Mouse (Mus musculus) liver, embryonic 12.5 days (tissue): ENCODE data around the gene BC004004. TPM values are rescaled to one million over a fixed set of nuclear protein-coding genes. Genes with fewer than 3 reads are reported as not detected.

Source experiments
- ATAC-seq: fragments of 200-750 bp; cut with Nextera tagmentation; 2 replicates; pipeline ENCODE4 v1.8.0; 2017; ENCODE audit warnings: moderate number of reproducible peaks, mild to moderate bottlenecking, moderate library complexity
- H3K27ac ChIP-seq: fragments of 300-500 bp; sonication (generic); 2 replicates; pipeline ENCODE4 v1.5.1; 2016; ENCODE audit warnings: mild to moderate bottlenecking
- H3K27me3 ChIP-seq: fragments of 300-500 bp; sonication (generic); replicated peaks from 2 replicates; pipeline ENCODE4 v1.6.1; 2016; ENCODE audit warnings: mild to moderate bottlenecking, moderate library complexity
- H3K36me3 ChIP-seq: fragments of 300-500 bp; sonication (generic); 2 replicates; pipeline ENCODE4 v1.6.1; 2016; ENCODE audit warnings: mild to moderate bottlenecking, moderate library complexity
- H3K4me1 ChIP-seq: fragments of 300-500 bp; sonication (generic); 2 replicates; pipeline ENCODE4 v1.6.1; 2016
- H3K4me2 ChIP-seq: fragments of 300-500 bp; sonication (generic); 2 replicates; pipeline ENCODE4 v1.6.1; 2016; ENCODE audit warnings: mild to moderate bottlenecking, moderate library complexity
- H3K4me3 ChIP-seq: fragments of 300-500 bp; sonication (generic); 2 replicates; pipeline ENCODE4 v1.5.1; 2016; ENCODE audit warnings: mild to moderate bottlenecking, moderate library complexity
- H3K9ac ChIP-seq: fragments of 300-500 bp; sonication (generic); 2 replicates; pipeline ENCODE4 v1.6.1; 2016; ENCODE audit warnings: mild to moderate bottlenecking, moderate library complexity
- H3K9me3 ChIP-seq: fragments of 300-500 bp; sonication (generic); replicated peaks from 2 replicates; pipeline ENCODE4 v1.6.1; 2016; ENCODE audit warnings: mild to moderate bottlenecking, moderate library complexity
- WGBS: fragments of 180-500 bp; shearing (Covaris S2); methylation state at CpG from one replicate; pipeline ENCODE4 v1.1.7; 2016; ENCODE audit not compliant: insufficient replicate concordance; 5-methylcytosine and 5-hydroxymethylcytosine counted together
- polyA plus RNA-seq: library from polyadenylated mRNA; unstranded; fragments of >200 nt; fragmentation: Nextera tagmentation; extraction: Ambion mirVana; gene quantifications from 2 replicates; pipeline ENCODE4 v1.2.1, GENCODE M21; 2016

The BC004004 gene
- polyA plus RNA-seq, 1 experiment from 2014 or later = 51.5 TPM

DNA sequence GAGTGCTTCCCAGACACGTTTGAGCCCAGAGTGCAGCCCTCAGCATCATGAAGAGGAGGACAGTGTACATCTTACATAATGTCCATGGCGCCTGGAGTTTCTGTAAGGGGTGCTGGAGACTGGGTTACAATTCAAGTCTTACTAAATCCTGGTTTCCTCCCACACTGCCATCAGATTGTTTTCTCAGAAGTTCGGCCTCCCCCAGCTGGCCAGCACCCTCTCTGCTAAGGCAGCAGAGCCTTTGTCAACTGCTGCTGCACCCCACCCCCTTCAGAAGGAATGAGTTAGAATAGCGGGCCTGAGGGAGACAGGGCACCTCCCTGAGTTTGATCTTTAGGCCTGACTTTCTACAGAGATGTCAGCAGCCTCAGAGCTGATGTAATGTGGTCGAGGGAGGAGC, 33.6 kb downstream of the BC004004 start:
- ATAC-seq = no peak
- Histone ChIP-seq H3K36me3 (peaks cover 55% of the 10 kb centered on the region), H3K4me1 (peaks cover 33% of the 10 kb centered on the region), H3K27me3 (peaks cover 17% of the 10 kb centered on the region), H3K27ac (no peak overlapping the region), H3K9me3 (no peaks in the 10 kb centered on the region), H3K4me3 (no peak overlapping the region), H3K4me2 (no peak overlapping the region), H3K9ac (no peak overlapping the region)
- WGBS = 63% methylated on average over 5 of the region's 5 CpGs

DNA sequence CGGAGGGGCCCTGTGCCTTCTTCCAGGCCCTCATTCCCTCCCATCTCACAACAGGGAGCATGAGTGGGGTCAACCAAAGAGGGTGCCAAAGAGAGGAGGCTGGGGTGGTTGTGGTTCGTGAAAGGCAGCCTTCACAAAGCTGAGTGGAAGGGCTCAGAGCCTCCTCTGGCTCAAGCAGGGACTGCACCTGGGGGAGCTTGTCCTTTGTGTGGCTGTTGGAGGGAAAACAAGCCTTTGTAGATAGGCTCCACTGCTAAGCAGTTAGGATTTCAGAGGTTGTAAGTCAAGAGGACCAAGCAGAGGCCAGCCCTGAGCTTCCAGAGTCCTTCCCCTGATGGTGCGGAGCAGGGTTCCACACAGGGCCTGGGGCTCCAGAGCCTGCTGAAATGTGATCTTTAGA, 34.5 kb downstream of the BC004004 start:
- no peak overlapping the region for H3K9ac ChIP-seq
- WGBS = 45% methylated on average over 3 of the region's 3 CpGs
- H3K4me1 ChIP-seq = peaks cover 29% of the 10 kb centered on the region
- ATAC-seq = no peak
- no peak overlapping the region for H3K4me2 ChIP-seq
- no peak overlapping the region for H3K4me3 ChIP-seq
- H3K36me3 ChIP-seq = peaks cover 46% of the 10 kb centered on the region
- no peak overlapping the region for H3K27ac ChIP-seq
- H3K27me3 ChIP-seq = peaks cover 20% of the 10 kb centered on the region
- no peaks in the 10 kb centered on the region for H3K9me3 ChIP-seq

DNA sequence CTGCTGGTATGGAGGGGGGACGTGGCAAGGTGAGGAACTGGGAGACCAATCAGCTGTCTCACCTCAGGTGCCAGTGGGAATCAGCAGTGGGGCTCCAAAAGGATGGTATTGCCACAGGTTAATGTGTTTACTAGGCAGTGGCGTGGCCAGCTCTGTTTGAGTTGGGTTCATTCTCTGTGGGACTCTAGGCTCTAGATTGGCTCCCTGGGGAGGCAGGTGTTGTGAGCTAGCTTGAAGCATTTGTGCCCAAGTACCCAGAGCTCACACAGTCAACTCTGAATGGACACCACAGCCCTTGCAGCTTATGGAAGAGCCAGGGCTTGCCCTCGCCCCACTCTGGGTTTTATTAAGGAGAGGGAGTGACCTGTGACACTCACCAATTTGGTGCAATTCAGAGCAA, 35.3 kb downstream of the BC004004 start:
- 0 out of 2 replicates have a peak overlapping the region, but pooled peaks have one; percentile 3 for H3K4me2 ChIP-seq
- peaks cover 20% of the 10 kb centered on the region for H3K27me3 ChIP-seq
- ATAC-seq = no peak
- 51% methylated on average over 3 of the region's 3 CpGs for WGBS
- H3K27ac ChIP-seq = no peak overlapping the region
- H3K36me3 ChIP-seq = peaks cover 40% of the 10 kb centered on the region
- H3K4me3 ChIP-seq = no peak overlapping the region
- H3K9me3 ChIP-seq = no peaks in the 10 kb centered on the region
- H3K9ac ChIP-seq = no peak overlapping the region
- peaks cover 29% of the 10 kb centered on the region for H3K4me1 ChIP-seq

DNA sequence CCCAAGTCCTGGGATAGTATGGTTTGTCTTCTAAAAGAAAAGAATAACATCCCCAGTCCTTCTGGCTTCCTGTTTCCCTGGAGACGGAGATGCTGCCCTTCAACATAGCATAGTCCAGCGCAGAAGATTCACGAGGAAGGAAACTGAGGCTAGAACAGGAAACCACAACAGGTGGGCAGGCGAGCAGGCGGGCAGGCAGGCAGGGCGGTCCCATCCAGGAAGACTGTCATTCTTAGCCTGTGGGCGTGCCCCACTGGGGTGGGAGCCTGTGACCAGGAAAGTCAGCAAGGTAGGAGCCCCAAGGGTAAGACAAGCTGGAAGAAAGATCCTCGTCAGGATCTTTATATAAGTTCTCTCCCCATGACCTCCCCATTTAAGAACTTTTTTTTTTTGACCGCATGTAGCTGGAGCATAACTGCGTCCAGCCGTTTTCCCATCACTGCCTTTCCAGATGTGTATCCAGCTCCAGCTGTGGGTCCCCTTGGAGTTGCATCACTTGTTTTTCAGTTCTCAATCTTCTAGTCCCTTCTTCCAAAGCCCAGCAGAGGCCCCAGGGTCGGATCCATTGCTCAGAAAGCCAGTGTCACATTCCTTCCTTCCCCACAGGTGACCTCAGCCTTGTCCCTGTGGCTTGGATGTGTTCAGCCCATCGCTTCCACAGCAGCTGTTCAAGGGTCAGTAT, 35.9 kb downstream of the BC004004 start:
- H3K4me2 ChIP-seq = 0 out of 2 replicates have a peak overlapping the region, but pooled peaks have one; percentile 3
- peaks cover 29% of the 10 kb centered on the region for H3K4me1 ChIP-seq
- H3K36me3 ChIP-seq = peaks cover 33% of the 10 kb centered on the region
- no peaks in the 10 kb centered on the region for H3K9me3 ChIP-seq
- no peak overlapping the region for H3K4me3 ChIP-seq
- no peak for ATAC-seq
- no peak overlapping the region for H3K27ac ChIP-seq
- H3K9ac ChIP-seq = no peak overlapping the region
- 25% methylated on average over 13 of the region's 13 CpGs for WGBS
- peaks cover 20% of the 10 kb centered on the region for H3K27me3 ChIP-seq

DNA sequence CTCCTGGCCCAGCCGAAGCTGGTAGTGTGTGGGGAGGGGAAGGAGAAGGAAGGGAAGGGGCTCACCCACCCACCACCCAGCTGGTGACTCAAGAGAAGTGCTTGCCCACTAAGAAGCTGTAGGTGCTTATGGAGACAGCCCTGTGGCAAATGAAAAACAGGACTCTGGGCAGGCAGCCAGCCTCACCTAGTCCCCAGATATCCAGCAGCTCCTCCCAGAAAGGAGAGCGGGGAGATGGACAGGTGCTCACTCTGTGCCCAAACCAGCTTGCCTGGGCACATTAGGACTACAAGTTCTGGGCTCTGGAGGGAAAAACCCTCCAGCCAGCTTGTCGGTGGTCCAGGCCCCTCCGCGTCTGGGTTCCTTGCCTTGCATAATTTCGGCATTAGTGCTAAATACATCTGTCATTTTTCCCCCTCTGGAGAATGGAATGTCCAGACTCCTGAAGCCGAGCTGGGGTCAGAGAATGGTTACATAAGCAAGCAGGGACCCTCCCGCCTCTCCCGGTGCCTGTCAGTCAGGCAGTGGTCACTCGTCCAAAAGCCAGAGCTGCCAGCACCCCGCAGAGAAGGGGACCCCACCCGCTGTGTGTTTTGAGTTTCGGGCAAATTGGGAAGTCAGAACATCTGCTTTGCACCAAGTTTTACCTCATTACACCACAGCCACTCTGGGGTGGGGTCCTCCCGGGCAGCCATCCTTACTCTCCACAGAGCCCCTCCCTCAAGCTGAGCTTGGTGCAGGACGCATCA, 36.6 kb downstream of the BC004004 start:
- Histone ChIP-seq H3K9ac (no peak overlapping the region), H3K4me3 (no peak overlapping the region), H3K9me3 (no peaks in the 10 kb centered on the region), H3K27ac (no peak overlapping the region), H3K27me3 (peaks cover 20% of the 10 kb centered on the region), H3K4me1 (peaks cover 29% of the 10 kb centered on the region), H3K4me2 (peak overlapping the region; percentile 10; the same call in 1 of the 2 replicates), H3K36me3 (peaks cover 26% of the 10 kb centered on the region)
- no peak for ATAC-seq
- WGBS = 25% methylated on average over 15 of the region's 15 CpGs

DNA sequence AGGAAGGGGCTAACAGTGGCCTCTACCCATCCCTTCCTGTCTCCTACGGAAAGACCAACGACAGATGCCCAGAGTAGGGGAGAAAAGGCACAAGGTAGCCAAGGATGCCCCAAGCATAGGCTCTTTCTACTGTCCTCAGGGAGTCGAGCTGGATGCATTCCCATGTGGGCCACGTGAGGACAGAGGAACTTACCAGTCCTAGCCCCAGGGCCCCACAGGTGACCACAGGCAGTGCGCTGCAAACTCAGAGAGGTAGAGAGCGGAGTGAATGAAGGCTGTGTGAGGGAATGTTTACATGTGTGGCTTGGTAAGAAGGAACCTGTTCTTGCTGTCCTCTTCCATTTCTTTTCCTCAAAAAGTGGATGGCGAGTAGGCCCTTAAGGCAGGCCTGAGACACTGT, 37.3 kb downstream of the BC004004 start:
- no peak for ATAC-seq
- WGBS = 40% methylated on average over 7 of the region's 7 CpGs
- Histone ChIP-seq H3K36me3 (peaks cover 20% of the 10 kb centered on the region), H3K27me3 (peaks cover 20% of the 10 kb centered on the region), H3K4me3 (no peak overlapping the region), H3K4me2 (peak overlapping the region; percentile 10; the same call in 1 of the 2 replicates), H3K4me1 (peaks cover 29% of the 10 kb centered on the region), H3K27ac (no peak overlapping the region), H3K9me3 (no peaks in the 10 kb centered on the region), H3K9ac (no peak overlapping the region)

DNA sequence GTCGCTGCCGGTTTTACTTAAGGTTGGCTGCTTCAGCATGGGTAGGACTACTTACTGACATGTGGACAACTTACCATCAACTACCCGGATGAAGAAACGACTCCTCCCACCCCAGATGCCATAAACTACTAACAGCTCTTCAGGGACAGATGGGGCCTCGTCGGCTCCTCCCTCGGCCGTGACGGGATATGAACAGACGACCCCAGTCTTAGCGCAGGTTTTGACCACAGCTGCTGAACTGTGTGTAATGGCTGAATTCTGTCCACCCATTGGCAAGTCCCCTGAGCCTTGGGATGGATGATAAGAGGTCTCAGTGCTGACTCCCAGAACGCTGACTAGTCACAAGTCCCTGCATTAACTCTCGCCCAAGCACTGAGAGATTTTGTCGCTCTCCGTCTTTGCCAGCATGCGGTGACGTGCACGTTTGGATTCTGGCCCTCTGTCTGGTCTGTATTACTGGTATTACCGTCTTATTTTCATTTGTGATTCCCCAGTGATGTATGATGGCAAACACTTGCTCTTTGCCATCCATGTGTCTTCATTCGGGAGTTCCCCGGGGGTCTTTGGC, 41.6 kb downstream of the BC004004 start:
- Histone ChIP-seq H3K4me1 (peaks cover 10% of the 10 kb centered on the region), H3K4me3 (no peak overlapping the region), H3K36me3 (no peaks in the 10 kb centered on the region), H3K27ac (no peak overlapping the region), H3K9ac (no peak overlapping the region), H3K27me3 (peaks cover 16% of the 10 kb centered on the region), H3K4me2 (no peak overlapping the region), H3K9me3 (0 out of 2 replicates have a peak, but pooled peaks cover 4% of the 10 kb centered on the region)
- WGBS = 75% methylated on average over 21 of the region's 21 CpGs
- ATAC-seq = no peak

DNA sequence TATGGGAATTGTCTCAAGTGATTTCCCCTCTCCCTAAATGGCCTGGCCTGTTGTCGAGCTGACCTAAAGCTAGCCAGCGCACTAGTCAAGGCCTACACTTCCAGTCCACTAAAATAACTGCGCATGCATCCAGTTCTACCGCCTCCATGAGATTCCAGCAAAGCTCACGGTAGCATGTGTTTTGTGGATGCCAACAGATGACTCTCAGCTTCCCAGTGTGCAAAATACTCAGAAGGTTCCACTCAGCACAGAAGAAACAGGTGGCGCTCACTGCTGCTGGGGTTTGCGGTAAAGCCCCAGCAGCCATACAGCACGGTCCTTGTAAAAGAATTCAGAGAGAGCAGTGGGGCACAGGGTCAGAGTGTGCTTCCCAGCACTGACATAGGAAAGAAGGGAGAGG, 43.0 kb downstream of the BC004004 start:
- H3K9me3 ChIP-seq = 0 out of 2 replicates have a peak, but pooled peaks cover 4% of the 10 kb centered on the region
- H3K27ac ChIP-seq = no peak overlapping the region
- WGBS = 79% methylated on average over 8 of the region's 8 CpGs
- H3K27me3 ChIP-seq = peaks cover 5% of the 10 kb centered on the region; the same call in 1 of the 2 replicates
- no peak overlapping the region for H3K4me3 ChIP-seq
- no peak overlapping the region for H3K4me2 ChIP-seq
- H3K36me3 ChIP-seq = no peaks in the 10 kb centered on the region
- no peak for ATAC-seq
- no peaks in the 10 kb centered on the region; the same call in 1 of the 2 replicates for H3K4me1 ChIP-seq
- H3K9ac ChIP-seq = no peak overlapping the region

DNA sequence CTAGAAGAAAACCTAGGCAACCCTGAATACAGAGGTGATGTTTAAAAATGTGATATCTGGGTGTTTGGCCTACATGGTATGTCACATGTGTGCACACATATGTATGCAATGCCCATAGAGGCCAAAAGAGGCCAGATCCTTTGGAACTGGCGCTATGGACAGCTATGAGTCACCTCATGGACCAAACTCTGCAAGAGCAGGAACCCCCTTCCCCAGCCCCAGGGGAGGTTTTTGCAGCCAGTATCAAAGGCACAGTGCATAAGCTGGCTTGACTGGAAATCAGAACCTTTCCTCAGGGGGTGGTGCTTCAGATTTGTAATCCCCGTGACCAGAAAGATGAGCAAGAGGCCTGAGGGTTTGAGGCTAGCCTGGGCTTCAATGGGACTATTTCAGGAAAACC, 43.5 kb downstream of the BC004004 start:
- no peak overlapping the region for H3K4me2 ChIP-seq

DNA sequence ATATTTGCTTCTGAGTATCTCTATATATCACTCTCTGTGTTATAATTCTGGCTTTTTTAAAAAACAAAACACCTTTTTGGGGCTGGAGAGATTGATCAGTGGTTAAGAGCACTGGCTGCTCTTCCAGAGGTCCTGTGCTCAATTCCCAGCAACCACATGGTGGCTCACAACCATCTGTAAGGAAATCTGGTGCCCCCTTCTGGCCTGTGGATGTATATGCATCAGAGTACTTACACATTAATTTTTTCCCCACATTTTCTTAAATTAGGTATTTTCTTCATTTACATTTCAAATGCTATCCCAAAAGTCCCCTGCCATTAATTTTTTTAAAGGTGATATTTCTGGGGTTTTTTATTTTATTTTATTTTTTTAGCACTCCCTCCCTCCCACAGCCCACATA, 44.7 kb downstream of the BC004004 start:
- ATAC-seq = no peak
- Histone ChIP-seq H3K27ac (no peak overlapping the region), H3K4me1 (no peaks in the 10 kb centered on the region; the same call in 1 of the 2 replicates), H3K4me3 (no peak overlapping the region), H3K36me3 (no peaks in the 10 kb centered on the region), H3K27me3 (peaks cover 6% of the 10 kb centered on the region), H3K9me3 (0 out of 2 replicates have a peak, but pooled peaks cover 4% of the 10 kb centered on the region), H3K9ac (no peak overlapping the region), H3K4me2 (no peak overlapping the region)

More for the DNA sequence above, 43.5 kb downstream of the BC004004 start:
- H3K9me3 ChIP-seq = 0 out of 2 replicates have a peak, but pooled peaks cover 4% of the 10 kb centered on the region
- H3K27me3 ChIP-seq = peaks cover 9% of the 10 kb centered on the region; the same call in 1 of the 2 replicates
- H3K9ac ChIP-seq = no peak overlapping the region
- H3K4me1 ChIP-seq = no peaks in the 10 kb centered on the region; the same call in 1 of the 2 replicates
- ATAC-seq = no peak
- H3K36me3 ChIP-seq = no peaks in the 10 kb centered on the region
- no peak overlapping the region for H3K27ac ChIP-seq
- no peak overlapping the region for H3K4me3 ChIP-seq
- 81% methylated on average over 2 of the region's 2 CpGs for WGBS

DNA sequence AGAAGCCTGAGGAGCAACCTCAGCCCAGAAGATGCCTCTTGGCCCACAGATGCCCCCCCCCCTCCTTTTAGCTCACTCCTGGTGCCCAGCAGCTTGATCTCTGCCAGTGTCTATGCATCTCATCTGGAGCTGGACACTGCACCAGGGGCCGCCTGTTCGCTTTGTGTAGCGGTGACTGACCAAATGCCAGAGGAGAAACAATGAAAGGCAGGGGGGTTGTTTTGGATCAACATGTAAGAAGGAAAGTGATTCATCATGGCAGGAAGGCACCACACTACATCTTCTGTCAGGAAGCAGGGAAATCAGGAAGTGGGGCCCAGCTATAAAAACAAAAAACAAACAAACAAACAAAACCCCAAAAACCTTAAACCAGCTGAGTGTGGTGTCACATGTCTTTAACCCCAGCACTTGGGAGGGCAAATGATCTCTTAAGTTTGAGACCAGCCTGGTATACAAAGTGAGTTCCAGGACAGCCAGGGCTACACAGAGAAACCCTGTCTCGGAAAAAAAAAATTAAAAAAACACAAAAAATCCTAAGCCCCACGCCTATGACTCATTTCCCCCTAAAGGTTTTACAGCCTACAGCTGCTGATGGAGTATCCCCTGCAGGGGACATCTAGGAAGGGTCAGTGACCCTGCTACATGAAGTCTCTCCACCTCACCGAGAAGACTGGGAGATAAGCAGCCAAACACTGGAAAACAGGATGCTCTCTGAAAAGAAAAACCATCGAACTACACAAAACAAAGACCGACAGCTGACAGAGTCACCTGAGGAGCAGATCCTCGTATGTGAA, 47.3 kb downstream of the BC004004 start:
- H3K27ac ChIP-seq = peak overlapping the region; percentile 3; the same call in 1 of the 2 replicates
- no peak overlapping the region for H3K9ac ChIP-seq
- 44% methylated on average over 9 of the region's 9 CpGs for WGBS
- no peak overlapping the region for H3K4me3 ChIP-seq
- no peak overlapping the region for H3K4me2 ChIP-seq
- H3K4me1 ChIP-seq = peaks cover 18% of the 10 kb centered on the region
- peaks cover 31% of the 10 kb centered on the region for H3K27me3 ChIP-seq
- 0 out of 2 replicates have a peak, but pooled peaks cover 4% of the 10 kb centered on the region for H3K9me3 ChIP-seq
- no peak for ATAC-seq
- no peaks in the 10 kb centered on the region for H3K36me3 ChIP-seq
